In the genomic region with DNA sequence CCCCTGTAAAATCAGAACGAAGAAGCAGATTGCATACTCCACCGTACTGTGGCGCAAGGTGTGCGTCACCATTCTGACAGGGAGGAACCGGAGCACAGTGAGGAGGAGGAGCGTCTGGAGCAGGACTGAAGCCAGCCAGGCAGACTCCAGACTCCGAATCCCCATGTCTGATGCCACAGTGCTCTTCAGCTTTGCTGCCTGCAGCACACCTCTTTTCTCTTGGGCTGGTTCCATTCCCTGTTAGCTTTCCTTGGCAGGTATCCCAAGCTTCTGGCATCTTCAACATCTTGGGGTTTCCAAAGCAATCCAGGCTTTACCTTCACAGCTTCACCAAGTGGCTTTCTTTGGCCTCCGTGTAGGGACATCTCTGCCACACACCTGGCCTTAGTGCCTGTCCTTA, we compare ENCODE assay signal across 16 mouse cellular contexts.
DNase-seq lines count a peak whose midpoint lies in the region; ATAC-seq and TF ChIP-seq lines count a peak whose summit lies in the region.
"Had no signal": no experiment of that assay in that cellular context is flagged by ENCODE, and none has a peak within 500 bp of the region (broad histone marks: within the 10 kb centered on the region; RNA-seq: fewer than 3 reads in every experiment).

No protein-coding gene starts in this region.

- H3K36me3 ChIP-seq in kidney, adult 2 months (ENCODE audit: control insufficient read depth, insufficient read depth, low read length), result no peaks in the 10 kb centered on the region; the same call in 1 of the 2 replicates

- H3K4me3 ChIP-seq in kidney, adult 2 months (ENCODE audit: insufficient read depth, low read depth, low read length), result no peak overlapping the region
- H3K4me3 ChIP-seq: erythroblast, embryonic 14.5 days; hindbrain, embryonic 13.5 days; neural tube, embryonic 15.5 days had no signal

- no peaks in the 10 kb centered on the region for H3K27me3 ChIP-seq in kidney, adult 2 months (replicated peaks; ENCODE audit: control insufficient read depth, insufficient read depth, low read length)
- H3K27me3 ChIP-seq: hindbrain, embryonic 13.5 days; neural tube, embryonic 15.5 days; Patski had no signal

- 89% methylated on average over 8 of the region's 8 CpGs for WGBS in kidney, adult 2 months

- TF ChIP-seq POLR2A in kidney, adult 2 months (IDR thresholded peaks at IDR 0.05; ENCODE audit: low read depth, low read length), result no peak

- ATAC-seq in megakaryocyte, adult 5-6 weeks (ENCODE audit: poor library complexity, severe bottlenecking), result no peak
- ATAC-seq: Patski had no signal

- TF ChIP-seq CTCF in kidney, adult 2 months (conservative IDR thresholded peaks at IDR 0.05; ENCODE audit: insufficient read depth, insufficient read length, low read depth, low read length), result no peak

- no peak overlapping the region for H3K27ac ChIP-seq in kidney, adult 2 months (ENCODE audit: insufficient read depth, low read depth, low read length)
- H3K27ac ChIP-seq: hindbrain, embryonic 13.5 days; neural tube, embryonic 15.5 days had no signal

- H3K4me1 ChIP-seq in kidney, adult 2 months (ENCODE audit: control insufficient read depth, insufficient read depth, low read length), result no peaks in the 10 kb centered on the region
- H3K4me1 ChIP-seq: hindbrain, embryonic 13.5 days; neural tube, embryonic 15.5 days had no signal

- peak; percentile 16 to 19 for DNase-seq in heart, adult 18-20 months
- no peak for DNase-seq in heart, postnatal 36 days
- DNase-seq in brain, adult 2 months (ENCODE audit: low read depth, low spot score), result peak; percentile 89
- DNase-seq in cerebellum, postnatal 14 days, result peak; percentile 33 to 60
- DNase-seq in right cerebral cortex, postnatal 10 days (ENCODE audit: low spot score in 2 of 2), result peak; percentile 28 to 42
- DNase-seq in lung, adult 18-20 months, result no peak
- no peak for DNase-seq in kidney, adult 2 months
- DNase-seq: adrenal gland, postnatal 25 days; kidney, adult 11 months; lung, postnatal 14 days; midbrain, embryonic 14.5 days had no signal

- intact Hi-C loops in heart, postnatal 36 days (cut with DNase I), result no loop called here

Comparison
In these comparisons a context has a peak if more than half of its experiments do, and no peak if none do; other contexts are left out.
1. DNase-seq: peak in heart, adult 18-20 months (2 of 2), brain, adult 2 months (single experiment), cerebellum, postnatal 14 days (2 of 2) and right cerebral cortex, postnatal 10 days (2 of 2); none in heart, postnatal 36 days (0 of 2), lung, adult 18-20 months (0 of 2) and kidney, adult 2 months (single experiment).